Mouse (Mus musculus) liver, adult 2 months (tissue): Measurements from ENCODE around the gene Itm2c. TPM values are rescaled to one million over a fixed set of nuclear protein-coding genes. Genes with fewer than 3 reads are reported as not detected.
A peak's percentile ranks its signal among the peaks of the same experiment; 100 is the strongest.

Experiments
- DNase-seq: peaks from one replicate; pipeline ENCODE4 v3.0.0-alpha.2; 2011; ENCODE audit warnings: low read depth, low spot score; ENCODE audit errors: extremely low read depth
- H3K27ac ChIP-seq: fragments of 200-500 bp; replicated peaks from 2 replicates; pipeline ENCODE4 v1.5.1; 2012; ENCODE audit warnings: low read depth, mild to moderate bottlenecking, control low read depth, inconsistent platforms, low read length; ENCODE audit not compliant: insufficient read depth
- H3K27me3 ChIP-seq: fragments of 200-500 bp; 2 replicates; pipeline ENCODE4 v1.6.1; 2012; ENCODE audit warnings: mild to moderate bottlenecking, moderate library complexity, low read length, inconsistent platforms; ENCODE audit not compliant: control insufficient read depth, insufficient read depth
- H3K36me3 ChIP-seq: fragments of 200-500 bp; 2 replicates; pipeline ENCODE4 v1.6.1; 2012; ENCODE audit warnings: low read length, inconsistent platforms; ENCODE audit not compliant: control insufficient read depth, insufficient read depth
- H3K4me1 ChIP-seq: fragments of 200-500 bp; 2 replicates; pipeline ENCODE4 v1.6.1; 2011; ENCODE audit warnings: low read length; ENCODE audit not compliant: control insufficient read depth, insufficient read depth
- H3K4me3 ChIP-seq: fragments of 200-500 bp; 2 replicates; pipeline ENCODE4 v1.5.1; 2011; ENCODE audit warnings: low read depth, mild to moderate bottlenecking, control low read depth, low read length, moderate library complexity; ENCODE audit not compliant: insufficient read depth
- H3K79me2 ChIP-seq: fragments of 200-500 bp; 2 replicates; pipeline ENCODE4 v1.6.1; 2012; ENCODE audit warnings: inconsistent platforms, mild to moderate bottlenecking, low read length, moderate library complexity; ENCODE audit not compliant: control insufficient read depth, insufficient read depth
- H3K9ac ChIP-seq: fragments of 200-500 bp; 2 replicates; pipeline ENCODE4 v1.6.1; 2012; ENCODE audit warnings: low read depth, mild to moderate bottlenecking, control low read depth, inconsistent platforms, low read length
- CTCF ChIP-seq: fragments of 200-500 bp; IDR thresholded peaks from 2 replicates; pipeline ENCODE4 v1.5.1; 2011; ENCODE audit warnings: low read depth, low read length, control low read depth
- POLR2A ChIP-seq: fragments of 200-500 bp; IDR thresholded peaks from 2 replicates; pipeline ENCODE4 v1.6.1; 2011; ENCODE audit warnings: low read length, control low read depth; ENCODE audit not compliant: insufficient read depth; ENCODE audit errors: extremely low read depth
- WGBS: fragments of 180-500 bp; shearing (Covaris S2); methylation state at CpG from one replicate; pipeline ENCODE4 v1.1.7; 2018; 5-methylcytosine and 5-hydroxymethylcytosine counted together
- polyA plus RNA-seq: library from polyadenylated mRNA; depleted of rRNA; stranded (reverse); fragments of >200 nt; gene quantifications from 2 replicates; pipeline ENCODE4 v1.2.3, GENCODE M21; 2012
- total RNA-seq: library from RNA; depleted of rRNA; stranded (reverse); fragments of >200 nt; gene quantifications from 2 replicates; pipeline ENCODE4 v1.2.3, GENCODE M21; 2014

Itm2c gene
- total and polyA plus RNA-seq, 2 experiments = 39.1 to 60.1 TPM

DNA sequence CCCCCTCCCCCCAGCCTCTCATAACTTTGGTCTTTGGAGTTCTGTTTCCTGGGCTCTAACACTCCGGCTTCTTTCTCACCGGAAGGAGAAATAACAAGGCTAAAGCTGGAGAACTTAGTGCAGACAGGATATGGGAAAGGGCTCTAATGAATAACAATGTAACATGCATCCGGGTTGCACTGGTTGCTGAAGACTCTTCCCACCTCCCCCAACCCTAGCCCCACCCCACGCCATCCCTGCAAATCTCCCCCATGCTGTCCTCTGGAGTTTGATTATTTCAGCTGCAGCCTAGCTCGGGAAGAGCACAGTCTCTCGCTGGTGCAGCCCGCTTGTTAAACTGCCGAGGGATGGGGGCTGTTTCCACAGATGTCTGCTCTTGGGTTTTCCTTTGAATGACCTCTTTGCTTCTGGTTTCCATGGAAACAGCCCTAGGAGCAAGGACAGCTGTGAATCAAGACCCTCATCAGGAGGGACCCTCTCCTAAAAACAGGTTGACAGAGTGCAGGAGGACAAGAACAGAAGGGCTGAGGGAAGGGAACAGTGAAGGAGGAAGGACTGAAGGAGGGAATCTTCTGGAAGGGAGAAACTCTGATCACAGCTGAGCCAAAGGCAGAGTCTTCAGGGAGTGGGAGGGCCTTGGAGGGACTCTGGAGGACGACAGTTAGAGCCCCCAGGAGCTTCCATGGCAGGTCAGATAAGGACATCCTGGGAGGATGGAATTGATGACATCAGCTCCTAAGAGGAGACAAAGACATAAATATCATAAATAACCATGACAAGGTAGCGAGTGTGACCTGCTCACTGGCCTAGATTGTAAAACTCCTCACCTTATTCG, 39.8 kb downstream of the Itm2c start:
- no peak for DNase-seq
- no peak for TF ChIP-seq CTCF
- TF ChIP-seq POLR2A = no peak
- H3K9ac ChIP-seq = no peak overlapping the region
- H3K27me3 ChIP-seq = no peaks in the 10 kb centered on the region
- 31% methylated on average over 11 of the region's 11 CpGs for WGBS
- no peak overlapping the region for H3K4me3 ChIP-seq
- no peak overlapping the region for H3K27ac ChIP-seq
- H3K36me3 ChIP-seq = no peaks in the 10 kb centered on the region
- peaks cover 9% of the 10 kb centered on the region for H3K4me1 ChIP-seq
- H3K79me2 ChIP-seq = no peaks in the 10 kb centered on the region

DNA sequence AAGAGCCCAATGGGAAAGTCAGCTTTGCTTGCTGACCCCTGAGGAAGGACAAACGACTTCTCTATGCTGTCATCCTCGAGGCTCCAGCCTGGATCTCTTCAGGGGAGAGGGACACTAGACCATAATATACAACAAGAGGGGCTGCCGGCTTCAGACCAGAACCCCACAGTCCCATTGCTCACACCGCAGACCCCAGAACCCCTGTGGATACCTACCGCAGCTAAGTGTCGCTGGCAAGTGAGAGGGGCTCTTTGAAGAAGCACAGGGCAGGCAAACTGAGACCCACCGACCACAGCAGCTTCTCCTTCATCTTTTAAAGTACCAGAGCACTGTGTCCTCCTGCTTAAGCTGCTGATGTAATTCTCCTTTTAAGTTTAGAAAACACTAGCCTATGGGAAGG, 40.5 kb downstream of the Itm2c start:
- H3K79me2 ChIP-seq = no peaks in the 10 kb centered on the region
- H3K4me3 ChIP-seq = no peak overlapping the region
- H3K4me1 ChIP-seq = peaks cover 9% of the 10 kb centered on the region
- H3K9ac ChIP-seq = no peak overlapping the region
- no peak overlapping the region for H3K27ac ChIP-seq
- WGBS = 71% methylated on average over 7 of the region's 7 CpGs
- H3K36me3 ChIP-seq = no peaks in the 10 kb centered on the region
- DNase-seq = no peak
- no peak for TF ChIP-seq CTCF
- no peak for TF ChIP-seq POLR2A
- H3K27me3 ChIP-seq = no peaks in the 10 kb centered on the region

DNA sequence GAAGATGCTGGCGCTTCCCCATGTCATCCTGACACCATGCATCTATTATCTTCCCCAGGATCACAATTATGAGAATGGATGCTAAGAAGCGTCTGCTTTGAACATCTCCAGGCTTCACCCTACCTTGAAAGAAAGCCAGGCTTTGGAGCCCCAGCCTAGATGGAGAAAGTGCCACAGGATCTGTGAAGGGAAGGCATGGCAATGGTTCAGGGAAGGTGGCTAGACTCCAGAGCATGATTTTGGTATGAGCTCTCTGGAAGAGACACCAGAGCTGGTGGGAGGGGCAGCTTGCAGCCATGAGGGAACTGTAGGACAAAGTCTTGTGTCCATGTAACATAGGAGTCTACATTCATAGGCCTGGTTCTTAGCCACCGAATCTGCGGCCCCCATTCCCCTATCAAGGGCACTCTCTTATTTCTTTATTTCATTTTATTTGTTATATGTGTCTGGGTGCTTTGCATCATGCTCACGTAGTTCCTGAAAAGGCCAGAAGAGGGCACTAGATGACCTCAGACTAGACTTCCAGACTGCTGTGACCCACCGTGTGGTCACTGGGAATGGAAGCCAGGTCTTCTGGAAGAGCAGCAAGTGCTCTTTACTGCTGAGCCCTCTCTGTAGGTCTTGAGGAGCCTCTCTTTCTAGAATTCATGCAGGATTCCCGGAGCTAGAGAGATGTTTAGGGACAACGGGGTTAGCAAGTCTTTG, 41.2 kb downstream of the Itm2c start:
- DNase-seq = peak; percentile 52
- H3K9ac ChIP-seq = no peak overlapping the region
- H3K27ac ChIP-seq = no peak overlapping the region
- peaks cover 9% of the 10 kb centered on the region for H3K4me1 ChIP-seq
- H3K36me3 ChIP-seq = no peaks in the 10 kb centered on the region
- 50% methylated on average over 8 of the region's 8 CpGs for WGBS
- no peak overlapping the region for H3K4me3 ChIP-seq
- no peaks in the 10 kb centered on the region for H3K27me3 ChIP-seq
- no peaks in the 10 kb centered on the region for H3K79me2 ChIP-seq
- no peak for TF ChIP-seq POLR2A
- TF ChIP-seq CTCF = peak; percentile 76

DNA sequence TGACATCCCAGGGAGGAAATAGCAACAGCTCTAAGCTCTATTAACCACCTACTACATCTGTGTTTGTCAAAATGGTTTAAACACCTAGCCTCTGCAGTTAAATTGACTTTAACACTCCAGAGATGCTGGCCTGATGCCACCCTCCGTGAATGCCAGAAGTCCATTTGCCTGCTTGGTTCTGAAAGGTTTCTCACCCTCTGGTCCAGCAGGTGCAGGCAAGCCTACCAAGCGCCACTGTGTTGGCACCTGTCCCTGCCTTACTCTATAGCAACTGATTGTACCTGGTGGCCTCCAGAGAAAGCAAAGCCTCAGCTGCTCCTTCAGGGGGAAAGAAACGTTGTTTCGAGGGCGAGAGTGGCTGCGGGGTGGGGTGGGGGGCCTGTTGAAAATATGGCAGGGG, 42.2 kb downstream of the Itm2c start:
- H3K36me3 ChIP-seq = no peaks in the 10 kb centered on the region
- no peak for TF ChIP-seq CTCF
- no peak for TF ChIP-seq POLR2A
- H3K9ac ChIP-seq = no peak overlapping the region
- WGBS = 70% methylated on average over 6 of the region's 6 CpGs
- no peaks in the 10 kb centered on the region for H3K79me2 ChIP-seq
- H3K27ac ChIP-seq = no peak overlapping the region
- H3K4me1 ChIP-seq = peaks cover 9% of the 10 kb centered on the region
- no peak for DNase-seq
- H3K27me3 ChIP-seq = no peaks in the 10 kb centered on the region
- H3K4me3 ChIP-seq = no peak overlapping the region

DNA sequence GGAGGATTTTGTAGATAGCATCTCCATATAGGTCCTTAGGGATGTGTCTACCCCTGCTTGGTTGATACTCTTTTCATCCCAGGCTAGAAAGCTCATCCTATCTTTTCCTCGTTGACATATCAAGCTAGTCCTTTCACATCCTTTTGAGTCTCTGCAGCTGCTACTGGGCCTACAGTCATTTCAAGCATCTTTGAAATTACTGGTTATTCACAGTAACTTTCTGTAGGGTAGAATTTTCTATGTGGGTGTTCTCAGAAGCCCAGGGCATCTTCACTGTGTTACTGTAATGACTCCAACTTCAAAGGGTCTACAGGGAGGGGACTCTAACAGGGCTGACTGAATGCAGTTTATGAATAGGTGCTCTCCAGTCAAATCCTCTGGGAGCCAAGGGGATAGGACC, 43.2 kb downstream of the Itm2c start:
- Histone ChIP-seq H3K4me3 (no peak overlapping the region), H3K79me2 (no peaks in the 10 kb centered on the region), H3K27me3 (no peaks in the 10 kb centered on the region), H3K4me1 (peaks cover 9% of the 10 kb centered on the region), H3K27ac (no peak overlapping the region), H3K36me3 (no peaks in the 10 kb centered on the region), H3K9ac (no peak overlapping the region)
- 81% methylated on average over 1 of the region's 1 CpGs for WGBS
- TF ChIP-seq CTCF = no peak
- no peak for DNase-seq

DNA sequence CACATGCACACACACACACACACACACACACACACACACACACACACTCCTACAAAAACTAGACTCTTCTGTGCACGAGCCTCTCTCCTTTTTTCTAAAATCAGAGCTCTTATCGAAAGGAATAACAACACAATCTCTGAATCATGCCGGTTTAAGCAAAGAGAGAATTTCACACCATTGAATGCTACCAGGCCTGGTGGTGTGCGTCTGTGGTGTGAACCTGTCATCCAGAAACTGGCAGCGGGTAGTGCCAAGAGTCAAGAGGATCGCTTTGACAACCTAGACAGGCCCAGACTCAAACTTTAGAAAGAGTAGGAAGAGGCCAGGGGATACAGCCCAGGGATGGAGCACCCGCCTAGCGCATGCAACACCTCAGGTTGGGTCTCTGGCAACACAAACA, 48.2 kb downstream of the Itm2c start:
- Histone ChIP-seq H3K27ac (no peak overlapping the region), H3K36me3 (no peaks in the 10 kb centered on the region), H3K4me1 (no peaks in the 10 kb centered on the region), H3K79me2 (no peaks in the 10 kb centered on the region), H3K27me3 (no peaks in the 10 kb centered on the region), H3K4me3 (no peak overlapping the region), H3K9ac (no peak overlapping the region)
- 87% methylated on average over 8 of the region's 8 CpGs for WGBS
- no peak for TF ChIP-seq CTCF
- no peak for TF ChIP-seq POLR2A
- no peak for DNase-seq
